Mouse (Mus musculus) left cerebral cortex, postnatal 4 days (tissue): Measurements from ENCODE around the gene Batf3. TPM values are rescaled to one million over a fixed set of nuclear protein-coding genes. Genes with fewer than 3 reads are reported as not detected.
A peak's percentile ranks its signal among the peaks of the same experiment; 100 is the strongest.
"Not testable (repeated sequence)": the region's sequence is repeated elsewhere in the genome, so short reads cannot be mapped to it uniquely, and the experiment has no call there.

Source experiments
- DNase-seq: peaks from one replicate; pipeline ENCODE4 v3.0.0-alpha.2; 2022
- intact Hi-C: fragments of 180-260 bp; cut with DNase I; formaldehyde crosslinking; loops from one replicate; pipeline ENCODE4 v1.15.1; 2025
- total RNA-seq, 2 experiments: library from RNA; stranded (reverse); gene quantifications; 2 replicates each; pipeline ENCODE4 v1.2.3; 2021

The Batf3 gene
- total RNA-seq, 2 experiments from 2014 or later = 0.62 to 1.2 TPM

- peak; percentile 57 for DNase-seq
- intact Hi-C loops = loop anchor here (1.0 kb wide), 1 partner anchor 63 kb away; the partner anchor contains the start of gene Nsl1
These were observed 28.4 kb downstream of the Batf3 start for GRCm38 (mm10) chr1:191125811-191126638.

- intact Hi-C loops = no loop called here
- no peak for DNase-seq
These were observed 34.0 kb downstream of the Batf3 start for GRCm38 (mm10) chr1:191131692-191132091.

- no peak for DNase-seq
- intact Hi-C loops = no loop called here
These were observed 34.6 kb downstream of the Batf3 start for GRCm38 (mm10) chr1:191132240-191132639.

- intact Hi-C loops = no loop called here
- DNase-seq = no peak
These were observed 35.3 kb downstream of the Batf3 start for GRCm38 (mm10) chr1:191132934-191133333.

- intact Hi-C loops = no loop called here
- DNase-seq = no peak
These were observed 37.8 kb downstream of the Batf3 start for GRCm38 (mm10) chr1:191135406-191135805.

- no peak for DNase-seq
- intact Hi-C loops = no loop called here
These were observed 40.8 kb downstream of the Batf3 start for GRCm38 (mm10) chr1:191138436-191138835.

- no peak for DNase-seq
- intact Hi-C loops = no loop called here
These were observed 41.3 kb downstream of the Batf3 start for GRCm38 (mm10) chr1:191138874-191139495.

GRCm38 (mm10) chr1:191140983-191141382 lies 43.3 kb downstream of the Batf3 start:
- no peak for DNase-seq
- intact Hi-C loops = no loop called here

- DNase-seq, intact Hi-C loops: not testable (repeated sequence)
These were observed 51.8 kb downstream of the Batf3 start for GRCm38 (mm10) chr1:191149489-191149888.

- DNase-seq = no peak
- intact Hi-C loops = no loop called here
These were observed 53.4 kb downstream of the Batf3 start for GRCm38 (mm10) chr1:191150924-191151605.

GRCm38 (mm10) chr1:191153052-191153451 lies 55.4 kb downstream of the Batf3 start:
- DNase-seq = peak; percentile 27
- intact Hi-C loops = no loop called here

GRCm38 (mm10) chr1:191154314-191154713 lies 56.7 kb downstream of the Batf3 start:
- DNase-seq = no peak
- intact Hi-C loops = no loop called here

Other genes starting within 250 kb of the Batf3 start
- 10 to 100 TPM; 66.6 to 74.9 TPM for gene Rps6kc1, start 186.1 kb upstream of the Batf3 start, total RNA-seq
- gene Angel2, start 172.7 kb upstream of the Batf3 start, total RNA-seq = 10 to 100 TPM; 58.2 to 60.0 TPM
- gene Vash2, start 118.6 kb upstream of the Batf3 start, total RNA-seq = 10 to 100 TPM; 63.8 to 72.2 TPM
- gene Flvcr1, start 71.7 kb upstream of the Batf3 start, total RNA-seq = 10 to 100 TPM; 27.0 to 27.6 TPM
- gene Spata45, start 61.2 kb upstream of the Batf3 start, total RNA-seq = not detected
- 10 to 100 TPM; 15.2 to 17.1 TPM for gene Tatdn3, start 34.9 kb upstream of the Batf3 start, total RNA-seq
- 1 to 10 TPM; 2.3 to 2.7 TPM for gene Nsl1, start 34.8 kb upstream of the Batf3 start, total RNA-seq
- not detected for gene Fam71a, start 67.0 kb downstream of the Batf3 start, total RNA-seq
- gene Atf3, start 120.2 kb downstream of the Batf3 start, total RNA-seq = under 1 TPM; 0.58 to 0.99 TPM
- gene Nenf, start 220.3 kb downstream of the Batf3 start, total RNA-seq = 10 to 100 TPM; 83.5 to 89.9 TPM
- gene Tmem206, start 228.1 kb downstream of the Batf3 start, total RNA-seq = 10 to 100 TPM; 18.1 to 19.5 TPM